Mouse (Mus musculus) embryonic fibroblast, embryonic 13.5 days (primary cell): ENCODE results near the gene Il4. TPM values are rescaled to one million over a fixed set of nuclear protein-coding genes. Genes with fewer than 3 reads are reported as not detected.

ENCODE experiments used
- H3K27ac ChIP-seq: 2 replicates; pipeline ENCODE4 v1.5.1; 2012; ENCODE audit warnings: low read length, control low read depth, inconsistent platforms; ENCODE audit not compliant: insufficient read depth
- H3K4me1 ChIP-seq: 2 replicates; pipeline ENCODE4 v1.6.1; 2011; ENCODE audit warnings: low read length; ENCODE audit not compliant: control insufficient read depth, insufficient read depth
- H3K4me3 ChIP-seq: 2 replicates; pipeline ENCODE4 v1.5.1; 2011; ENCODE audit warnings: mild to moderate bottlenecking, control low read depth, low read length; ENCODE audit not compliant: insufficient read depth
- CTCF ChIP-seq: IDR thresholded peaks from 2 replicates; pipeline ENCODE4 v1.5.1; 2011; ENCODE audit warnings: mild to moderate bottlenecking, control low read depth, low read length, moderate library complexity, borderline replicate concordance; ENCODE audit not compliant: insufficient read depth
- POLR2A ChIP-seq: IDR thresholded peaks from 2 replicates; pipeline ENCODE4 v1.6.1; 2011; ENCODE audit warnings: low read depth, mild to moderate bottlenecking, control low read depth, low read length, moderate library complexity
- polyA plus RNA-seq: library from polyadenylated mRNA; stranded (reverse); fragments of >200 nt; gene quantifications from 2 replicates; pipeline ENCODE4 v1.2.4, GENCODE M21; 2011; ENCODE audit warnings: low read depth; ENCODE audit not compliant: missing spikeins, insufficient read length

Gene Il4
- polyA plus RNA-seq, result not detected in 2 replicates

DNA sequence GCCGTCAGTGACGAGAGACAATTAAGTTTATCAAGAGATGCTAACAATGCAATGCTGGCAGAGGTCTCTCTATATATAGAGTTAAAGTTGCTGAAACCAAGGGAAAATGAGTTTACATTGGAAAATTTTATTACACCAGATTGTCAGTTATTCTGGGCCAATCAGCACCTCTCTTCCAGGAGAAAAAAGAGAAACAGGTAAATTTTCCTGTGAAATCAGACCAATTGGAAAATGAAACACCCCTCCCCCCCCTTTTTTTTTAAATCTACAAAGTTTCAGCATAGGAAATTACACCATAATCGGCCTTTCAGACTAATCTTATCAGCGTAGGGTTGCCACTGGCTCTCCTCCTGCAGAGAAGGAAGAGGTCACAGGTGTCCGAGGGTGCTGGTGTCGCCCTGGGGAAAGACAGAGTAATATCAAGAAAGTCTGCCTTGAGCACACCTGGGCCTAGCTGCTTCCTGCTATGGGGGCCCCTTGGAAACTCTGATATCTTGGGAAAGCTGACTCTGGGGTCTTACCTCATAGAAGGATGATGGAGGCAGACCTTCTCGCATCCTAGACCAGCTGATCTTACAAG, at the start of gene Il4:
Il4 (minus strand) TSS at position 51 of the 580 bp plus-strand sequence.
- TF ChIP-seq POLR2A (no peak), CTCF (no peak)
- Histone ChIP-seq H3K4me1 (no peaks in the 10 kb centered on the region), H3K4me3 (no peak within 1 kb of the TSS), H3K27ac (no peak within 1 kb of the TSS)

- no peak for TF ChIP-seq CTCF
- TF ChIP-seq POLR2A, result no peak
- no peaks in the 10 kb centered on the region for H3K4me1 ChIP-seq
- H3K4me3 ChIP-seq, result no peak overlapping the region
- H3K27ac ChIP-seq, result no peak overlapping the region
Observed at GRCm38 (mm10) chr11:53664091-53664490, 45.6 kb upstream of the Il4 start.

DNA sequence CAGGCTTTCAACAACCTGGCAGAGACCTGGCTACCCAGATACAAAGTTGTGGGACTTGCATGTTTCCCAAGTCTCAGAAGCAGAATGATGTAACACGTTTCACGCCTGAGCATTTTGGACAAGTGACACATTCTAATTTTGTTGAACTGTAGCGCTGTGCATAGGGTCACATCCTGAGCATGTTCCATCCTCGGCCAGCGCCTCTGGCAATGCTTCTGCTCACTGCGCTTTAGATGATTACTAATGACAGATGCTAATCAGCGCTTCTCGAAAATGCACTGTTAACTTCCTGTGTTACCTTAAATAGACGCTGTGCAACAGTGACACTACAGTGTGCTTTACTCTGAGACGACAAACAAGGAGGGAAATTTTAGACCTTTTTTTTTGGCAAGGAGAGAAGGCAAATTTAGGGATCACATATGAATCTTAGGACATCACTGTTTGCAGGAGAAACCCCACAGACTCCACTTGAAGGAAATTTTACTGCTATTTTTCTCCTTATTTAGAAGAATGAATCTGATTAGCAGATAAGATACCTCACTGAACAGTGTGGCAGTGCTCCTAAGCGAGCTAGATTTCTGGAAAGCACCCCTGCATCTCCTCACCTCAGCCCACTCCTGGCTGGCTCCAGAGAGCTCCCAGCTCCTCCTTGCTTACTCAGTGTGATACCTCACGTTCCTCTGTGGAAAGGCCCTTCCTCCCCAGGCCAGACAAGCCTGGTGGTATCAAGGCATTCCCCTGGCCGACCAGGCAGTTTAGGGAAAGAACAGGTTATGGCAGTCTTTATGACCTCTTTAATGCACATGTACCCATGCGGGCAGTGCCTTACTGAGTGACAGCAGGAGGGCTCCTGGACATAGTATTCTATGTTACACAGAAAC, 44.6 kb upstream of the Il4 start:
- TF ChIP-seq POLR2A, result no peak
- TF ChIP-seq CTCF, result no peak
- H3K4me3 ChIP-seq, result no peak overlapping the region
- no peaks in the 10 kb centered on the region for H3K4me1 ChIP-seq
- no peak overlapping the region for H3K27ac ChIP-seq

DNA sequence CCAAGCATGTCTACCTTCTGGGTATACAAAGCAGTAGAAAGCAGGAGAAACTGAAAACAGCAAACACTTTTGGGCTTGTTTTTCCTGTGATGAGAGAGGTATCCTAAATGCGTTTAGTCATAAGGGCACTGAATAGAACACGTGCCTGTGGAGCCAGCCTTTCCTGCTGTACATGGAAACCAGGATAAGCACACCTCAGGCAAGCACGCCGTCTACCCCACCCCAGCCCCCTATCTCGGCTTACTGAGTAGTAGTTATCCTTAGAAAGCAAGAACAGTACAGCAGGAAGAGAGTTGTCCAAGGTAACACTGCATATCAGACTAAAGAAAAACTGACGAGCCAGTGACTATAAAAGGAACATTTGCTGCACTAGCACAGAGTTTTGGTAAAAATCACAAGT, 39.4 kb upstream of the Il4 start:
- TF ChIP-seq POLR2A, result no peak
- TF ChIP-seq CTCF, result no peak
- Histone ChIP-seq H3K4me1 (peaks cover 6% of the 10 kb centered on the region), H3K27ac (no peak overlapping the region), H3K4me3 (no peak overlapping the region)

- TF ChIP-seq CTCF (no peak), POLR2A (no peak)
- no peak overlapping the region for H3K27ac ChIP-seq
- H3K4me1 ChIP-seq, result peaks cover 6% of the 10 kb centered on the region
- H3K4me3 ChIP-seq, result no peak overlapping the region
Observed at GRCm38 (mm10) chr11:53657381-53657780, 38.9 kb upstream of the Il4 start.

GRCm38 (mm10) chr11:53656558-53657202, 38.2 kb upstream of the Il4 start:
- H3K4me3 ChIP-seq, result no peak overlapping the region
- H3K4me1 ChIP-seq, result peaks cover 6% of the 10 kb centered on the region
- H3K27ac ChIP-seq, result 0 out of 2 replicates have a peak overlapping the region, but pooled peaks have one; percentile 8
- TF ChIP-seq POLR2A (no peak), CTCF (no peak)

GRCm38 (mm10) chr11:53655043-53655442, 36.6 kb upstream of the Il4 start:
- peaks cover 6% of the 10 kb centered on the region for H3K4me1 ChIP-seq
- H3K4me3 ChIP-seq, result no peak overlapping the region
- no peak overlapping the region for H3K27ac ChIP-seq
- TF ChIP-seq POLR2A (no peak), CTCF (no peak)

DNA sequence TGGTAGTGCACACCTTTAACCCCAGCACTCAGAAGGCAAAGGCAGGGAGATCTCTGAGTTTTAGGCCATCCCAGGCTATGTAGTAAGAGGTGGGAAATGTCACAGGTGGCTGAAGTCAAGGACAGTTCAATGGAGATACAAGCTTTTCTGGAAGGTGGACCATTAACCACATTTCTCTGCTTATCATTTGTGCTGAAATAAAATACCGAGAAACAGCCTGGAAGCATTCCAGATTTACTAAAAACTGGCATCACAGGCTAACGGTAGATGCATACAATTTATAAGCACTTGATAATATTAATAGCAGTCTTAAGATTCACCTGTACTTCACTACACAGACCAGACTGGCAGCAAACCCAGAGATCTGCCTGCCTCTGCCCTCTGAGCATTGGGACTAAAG, 34.0 kb upstream of the Il4 start:
- Histone ChIP-seq H3K4me1 (peaks cover 6% of the 10 kb centered on the region), H3K27ac (no peak overlapping the region), H3K4me3 (no peak overlapping the region)
- TF ChIP-seq CTCF (no peak), POLR2A (no peak)

- TF ChIP-seq POLR2A (no peak), CTCF (no peak)
- no peak overlapping the region for H3K4me3 ChIP-seq
- H3K4me1 ChIP-seq, result peaks cover 2% of the 10 kb centered on the region; the same call in 1 of the 2 replicates
- H3K27ac ChIP-seq, result no peak overlapping the region
Observed at GRCm38 (mm10) chr11:53651441-53651840, 33.0 kb upstream of the Il4 start.
